Mouse (Mus musculus) small intestine, adult 2 months (tissue): ENCODE measurements around the gene Ak1.

Source experiments
- CTCF ChIP-seq: fragments of 200-500 bp; IDR thresholded peaks from 2 replicates; pipeline ENCODE4 v1.5.1; 2012; ENCODE audit warnings: low read depth, mild to moderate bottlenecking, control low read depth, inconsistent platforms, low read length, moderate library complexity, mixed read lengths; ENCODE audit not compliant: insufficient replicate concordance, insufficient read length; ENCODE audit errors: extremely low read depth
- POLR2A ChIP-seq: fragments of 200-500 bp; IDR thresholded peaks from 2 replicates; pipeline ENCODE4 v1.6.1; 2012; ENCODE audit warnings: low read depth, mild to moderate bottlenecking, control low read depth, inconsistent platforms, low read length, moderate library complexity

GRCm38 (mm10) chr2:32591249-32591648, 30.3 kb upstream of the Ak1 start:
- TF ChIP-seq POLR2A (no peak), CTCF (no peak)
